Mouse (Mus musculus): ENCODE results near the gene D5Ertd579e. TPM values are rescaled to one million over a fixed set of nuclear protein-coding genes. Genes with fewer than 3 reads are reported as not detected.
A peak's percentile ranks its signal among the peaks of the same experiment; 100 is the strongest.

D5Ertd579e gene
- polyA plus RNA-seq, 1 experiment: 32.3 TPM

GRCm38 (mm10) chr5:36564530-36564929, 131.3 kb downstream of the D5Ertd579e start:
- Histone ChIP-seq H3K4me1 (ENCODE audit: control insufficient read depth, insufficient read depth, low read length) (peaks cover 78% of the 10 kb centered on the region), H3K4me3 (ENCODE audit: insufficient read depth, low read length) (no peak overlapping the region), H3K27ac (ENCODE audit: insufficient read depth, low read depth, low read length) (peak overlapping the region; percentile 92)
- TF ChIP-seq CTCF (IDR thresholded peaks at IDR 0.05; ENCODE audit: low read depth, low read length) (no peak), POLR2A (IDR thresholded peaks at IDR 0.05; ENCODE audit: borderline replicate concordance, low read depth, low read length) (no peak)

DNA sequence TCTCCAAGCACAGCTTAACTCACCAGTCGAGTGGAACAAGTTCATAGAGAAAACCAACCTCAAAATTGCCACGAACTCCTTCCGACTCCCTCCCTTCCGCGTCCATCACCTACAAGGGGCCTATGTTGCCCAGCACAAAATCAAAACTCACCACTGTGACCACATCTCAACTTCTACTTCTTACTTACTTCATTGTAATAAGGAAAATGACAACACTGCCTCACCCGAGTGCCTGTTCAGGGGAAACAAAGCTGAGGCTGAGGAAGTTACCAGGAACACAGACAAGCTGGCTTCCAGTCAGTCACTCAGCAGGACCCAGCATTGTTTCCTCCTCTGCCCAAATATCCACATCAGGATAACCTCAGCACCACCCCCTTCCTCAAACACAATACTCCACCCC, 132.1 kb downstream of the D5Ertd579e start:
- H3K4me3 ChIP-seq (ENCODE audit: insufficient read depth, low read length): peak overlapping the region; percentile 37
- peaks cover 78% of the 10 kb centered on the region for H3K4me1 ChIP-seq (ENCODE audit: control insufficient read depth, insufficient read depth, low read length)
- H3K27ac ChIP-seq (ENCODE audit: insufficient read depth, low read depth, low read length): peak overlapping the region; percentile 92
- no peak for TF ChIP-seq CTCF (IDR thresholded peaks at IDR 0.05; ENCODE audit: low read depth, low read length)
- TF ChIP-seq POLR2A (IDR thresholded peaks at IDR 0.05; ENCODE audit: borderline replicate concordance, low read depth, low read length): no peak

GRCm38 (mm10) chr5:36562791-36563445, 132.9 kb downstream of the D5Ertd579e start:
- peak overlapping the region; percentile 92 for H3K27ac ChIP-seq (ENCODE audit: insufficient read depth, low read depth, low read length)
- peak overlapping the region; percentile 37 for H3K4me3 ChIP-seq (ENCODE audit: insufficient read depth, low read length)
- TF ChIP-seq CTCF (IDR thresholded peaks at IDR 0.05; ENCODE audit: low read depth, low read length): no peak
- TF ChIP-seq POLR2A (IDR thresholded peaks at IDR 0.05; ENCODE audit: borderline replicate concordance, low read depth, low read length): 0 out of 2 replicates have a peak, but pooled peaks have one; percentile 20
- H3K4me1 ChIP-seq (ENCODE audit: control insufficient read depth, insufficient read depth, low read length): peaks cover 79% of the 10 kb centered on the region

DNA sequence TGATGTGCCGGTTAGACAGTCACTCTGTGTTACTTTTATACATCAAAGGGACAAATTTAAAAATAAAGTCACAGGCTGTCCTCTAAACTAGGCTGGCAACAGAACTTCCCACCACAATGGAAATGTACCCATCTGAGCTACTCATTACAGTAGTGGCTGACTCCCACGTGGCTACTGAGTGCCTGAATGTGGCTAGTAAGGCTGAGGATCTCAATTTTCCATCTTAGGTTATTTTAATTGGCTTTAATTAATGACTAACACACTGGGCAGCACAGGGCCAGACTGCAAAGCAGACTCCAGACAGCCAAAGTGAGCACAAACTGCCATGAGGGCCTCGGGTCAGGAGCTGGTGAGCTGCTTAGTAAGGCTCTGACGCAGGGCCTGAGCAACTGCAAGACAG, 134.3 kb downstream of the D5Ertd579e start:
- TF ChIP-seq POLR2A (IDR thresholded peaks at IDR 0.05; ENCODE audit: borderline replicate concordance, low read depth, low read length) (no peak), CTCF (IDR thresholded peaks at IDR 0.05; ENCODE audit: low read depth, low read length) (no peak)
- Histone ChIP-seq H3K4me3 (ENCODE audit: insufficient read depth, low read length) (no peak overlapping the region), H3K4me1 (ENCODE audit: control insufficient read depth, insufficient read depth, low read length) (peaks cover 74% of the 10 kb centered on the region), H3K27ac (ENCODE audit: insufficient read depth, low read depth, low read length) (peak overlapping the region; percentile 92)

DNA sequence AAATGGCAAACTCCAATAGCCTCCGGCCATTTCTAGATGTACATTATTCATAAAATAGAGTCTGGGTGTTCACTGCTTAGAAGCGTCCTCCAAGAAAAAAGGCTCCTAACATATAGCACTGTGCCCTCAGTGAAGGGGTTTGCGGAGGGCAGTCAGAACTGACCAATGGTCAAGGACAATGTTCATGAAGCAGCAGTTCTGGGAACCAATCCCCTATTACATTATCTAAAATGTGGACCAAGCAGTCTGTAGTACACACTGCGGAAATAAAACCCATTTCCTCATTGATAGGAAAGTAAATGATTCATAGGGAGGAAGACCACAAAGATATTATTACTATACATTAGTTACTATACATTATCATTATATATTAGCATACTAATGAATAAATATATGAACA, 135.3 kb downstream of the D5Ertd579e start:
- Histone ChIP-seq H3K27ac (ENCODE audit: insufficient read depth, low read depth, low read length) (peak overlapping the region; percentile 70), H3K4me3 (ENCODE audit: insufficient read depth, low read length) (no peak overlapping the region), H3K4me1 (ENCODE audit: control insufficient read depth, insufficient read depth, low read length) (peaks cover 68% of the 10 kb centered on the region)
- TF ChIP-seq POLR2A (IDR thresholded peaks at IDR 0.05; ENCODE audit: borderline replicate concordance, low read depth, low read length) (no peak), CTCF (IDR thresholded peaks at IDR 0.05; ENCODE audit: low read depth, low read length) (no peak)

- TF ChIP-seq POLR2A (IDR thresholded peaks at IDR 0.05; ENCODE audit: borderline replicate concordance, low read depth, low read length) (no peak), CTCF (IDR thresholded peaks at IDR 0.05; ENCODE audit: low read depth, low read length) (no peak)
- Histone ChIP-seq H3K27ac (ENCODE audit: insufficient read depth, low read depth, low read length) (peak overlapping the region; percentile 70), H3K4me1 (ENCODE audit: control insufficient read depth, insufficient read depth, low read length) (peaks cover 64% of the 10 kb centered on the region), H3K4me3 (ENCODE audit: insufficient read depth, low read length) (0 out of 2 replicates have a peak overlapping the region, but pooled peaks have one; percentile 7)
These were observed 136.2 kb downstream of the D5Ertd579e start for GRCm38 (mm10) chr5:36559510-36560235.

DNA sequence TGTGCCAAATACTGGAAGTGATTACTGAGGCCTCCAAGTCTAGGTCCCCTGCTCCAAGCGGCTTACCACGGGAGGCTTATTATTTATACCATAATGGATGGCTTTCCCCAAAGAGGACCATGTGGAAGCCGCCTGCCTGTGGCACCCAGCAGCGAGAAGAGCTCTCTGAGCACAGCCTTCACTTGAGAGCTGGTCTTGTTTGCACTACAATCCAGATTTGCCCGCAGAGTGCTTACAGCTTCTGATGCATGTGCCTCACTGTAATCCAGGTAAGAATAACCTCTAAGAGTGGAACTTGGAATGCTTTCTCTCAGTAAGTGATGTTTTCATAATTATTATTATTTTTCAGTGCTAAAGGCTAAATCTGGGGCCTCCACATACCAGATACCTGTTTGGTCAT, 136.7 kb downstream of the D5Ertd579e start:
- H3K27ac ChIP-seq (ENCODE audit: insufficient read depth, low read depth, low read length): no peak overlapping the region
- TF ChIP-seq POLR2A (IDR thresholded peaks at IDR 0.05; ENCODE audit: borderline replicate concordance, low read depth, low read length) (no peak), CTCF (IDR thresholded peaks at IDR 0.05; ENCODE audit: low read depth, low read length) (no peak)
- peaks cover 64% of the 10 kb centered on the region for H3K4me1 ChIP-seq (ENCODE audit: control insufficient read depth, insufficient read depth, low read length)
- H3K4me3 ChIP-seq (ENCODE audit: insufficient read depth, low read length): no peak overlapping the region

GRCm38 (mm10) chr5:36558526-36558925, 137.3 kb downstream of the D5Ertd579e start:
- no peak overlapping the region for H3K27ac ChIP-seq (ENCODE audit: insufficient read depth, low read depth, low read length)
- TF ChIP-seq CTCF (IDR thresholded peaks at IDR 0.05; ENCODE audit: low read depth, low read length) (no peak), POLR2A (IDR thresholded peaks at IDR 0.05; ENCODE audit: borderline replicate concordance, low read depth, low read length) (no peak)
- H3K4me3 ChIP-seq (ENCODE audit: insufficient read depth, low read length): no peak overlapping the region
- peaks cover 66% of the 10 kb centered on the region for H3K4me1 ChIP-seq (ENCODE audit: control insufficient read depth, insufficient read depth, low read length)

GRCm38 (mm10) chr5:36557584-36558308, 138.1 kb downstream of the D5Ertd579e start:
- Histone ChIP-seq H3K27ac (ENCODE audit: insufficient read depth, low read depth, low read length) (peak overlapping the region; percentile 54), H3K4me1 (ENCODE audit: control insufficient read depth, insufficient read depth, low read length) (peaks cover 68% of the 10 kb centered on the region), H3K4me3 (ENCODE audit: insufficient read depth, low read length) (no peak overlapping the region)
- TF ChIP-seq CTCF (IDR thresholded peaks at IDR 0.05; ENCODE audit: low read depth, low read length) (no peak), POLR2A (IDR thresholded peaks at IDR 0.05; ENCODE audit: borderline replicate concordance, low read depth, low read length) (no peak)
